Mouse (Mus musculus) frontal cortex, postnatal 10 days (tissue): Measurements from ENCODE around the gene Slc4a2.

Experiments
- DNase-seq, 2 experiments: peaks; one replicate each; pipeline ENCODE4 v3.0.0; 2022; ENCODE audit warnings: low spot score in 2 of 2, mixed read lengths in 1 of 2

Gene Slc4a2

DNA sequence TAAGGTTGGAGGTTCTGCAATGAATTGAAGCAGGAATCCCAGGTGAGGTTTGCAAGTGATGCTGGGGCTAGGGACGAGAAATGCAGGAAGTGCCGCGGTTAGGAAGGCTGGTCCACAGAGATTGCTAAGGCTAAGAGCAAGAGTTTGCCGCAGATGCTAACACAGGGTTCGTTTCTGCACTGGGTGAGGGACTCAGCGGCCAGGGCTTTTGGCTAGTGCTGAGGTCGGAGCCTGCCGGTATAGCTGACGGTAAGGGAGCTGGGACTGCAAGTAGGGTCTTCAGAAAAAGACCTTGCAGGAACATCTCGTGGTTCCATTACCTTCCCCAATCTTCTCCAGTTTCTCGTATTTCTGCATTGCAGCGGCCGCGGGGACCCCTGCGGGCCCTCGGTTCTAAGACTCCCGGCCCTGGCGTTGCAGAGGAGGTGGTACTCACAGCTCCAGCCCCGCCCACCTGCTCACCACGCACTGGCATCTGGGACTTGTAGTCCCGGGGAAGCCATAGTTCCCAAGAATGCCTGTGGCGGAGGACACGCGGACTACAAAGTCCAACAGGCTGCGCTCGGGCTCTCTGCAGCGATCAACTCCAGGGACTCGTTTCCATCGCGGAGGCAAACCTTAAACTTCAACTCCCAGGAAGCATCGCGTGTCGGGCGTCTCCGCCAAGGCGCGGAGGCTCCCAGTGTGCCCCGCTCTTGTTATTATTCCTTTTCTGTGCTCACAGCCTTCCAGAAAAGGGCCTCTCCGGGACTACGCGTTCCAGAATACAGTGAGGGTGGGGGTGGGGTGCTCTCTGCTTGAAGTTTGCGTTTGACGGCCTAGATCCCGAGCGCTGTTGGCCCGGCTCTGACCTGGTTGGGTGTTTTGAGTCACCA lies at the start of gene Slc4a2, which contains the start of gene Cdk5:
Gene Slc4a2 (plus strand): TSS at position 709 of the 875 bp plus-strand sequence.
Gene Cdk5 (minus strand): TSS at position 402 of the 875 bp plus-strand sequence.
- DNase-seq: peak; percentile 98 to 99

DNA sequence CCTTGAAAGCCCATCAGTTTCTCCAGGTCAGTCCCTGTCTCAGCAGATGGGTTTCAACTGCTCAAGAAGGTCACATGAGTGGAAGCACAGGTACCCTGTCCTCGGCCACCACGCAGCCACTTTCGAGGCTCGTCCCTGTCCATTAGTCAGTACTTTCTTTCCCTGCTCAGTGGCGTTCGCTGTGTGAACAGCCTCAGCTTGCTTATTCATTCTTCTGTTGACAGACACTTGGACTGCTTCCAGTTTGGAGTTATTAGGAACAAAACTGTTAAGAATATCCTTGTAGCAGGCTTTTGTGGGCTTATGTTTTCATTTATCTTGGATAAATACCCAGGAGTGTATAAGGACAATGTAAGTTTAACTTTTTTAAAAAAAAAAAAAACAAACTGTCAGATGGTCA lies 49.4 kb upstream of the Slc4a2 start:
- DNase-seq: no peak

DNA sequence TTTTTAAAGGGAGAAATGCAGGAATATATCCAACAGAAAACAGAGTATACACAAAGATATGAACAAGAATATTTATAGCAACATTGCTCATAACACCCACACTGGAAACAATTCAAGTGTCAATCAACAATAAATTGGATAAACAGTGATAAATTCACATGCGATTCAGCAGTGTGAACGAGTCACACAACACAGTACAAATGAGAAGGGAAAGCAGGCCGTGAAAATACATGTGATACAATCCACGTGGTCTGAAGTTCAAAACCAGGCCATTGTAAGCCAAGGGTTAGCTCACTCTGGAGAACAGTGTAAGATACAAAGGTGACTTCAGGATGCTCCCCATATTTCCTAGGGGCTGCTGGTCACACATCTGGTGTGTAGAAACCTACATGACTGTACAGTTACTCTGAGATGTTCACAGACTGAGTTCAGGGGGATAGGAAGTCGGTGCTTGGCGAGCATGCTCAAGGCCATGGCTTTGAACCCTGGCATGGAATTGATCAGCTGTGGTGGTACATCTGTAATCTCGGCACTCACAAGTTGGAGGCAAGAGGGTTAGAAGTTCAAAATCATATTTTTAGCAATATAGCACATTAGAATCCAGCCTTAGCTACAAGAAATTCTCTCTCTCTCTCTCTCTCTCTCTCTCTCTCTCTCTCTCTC lies 48.8 kb upstream of the Slc4a2 start:
- DNase-seq: no peak

DNA sequence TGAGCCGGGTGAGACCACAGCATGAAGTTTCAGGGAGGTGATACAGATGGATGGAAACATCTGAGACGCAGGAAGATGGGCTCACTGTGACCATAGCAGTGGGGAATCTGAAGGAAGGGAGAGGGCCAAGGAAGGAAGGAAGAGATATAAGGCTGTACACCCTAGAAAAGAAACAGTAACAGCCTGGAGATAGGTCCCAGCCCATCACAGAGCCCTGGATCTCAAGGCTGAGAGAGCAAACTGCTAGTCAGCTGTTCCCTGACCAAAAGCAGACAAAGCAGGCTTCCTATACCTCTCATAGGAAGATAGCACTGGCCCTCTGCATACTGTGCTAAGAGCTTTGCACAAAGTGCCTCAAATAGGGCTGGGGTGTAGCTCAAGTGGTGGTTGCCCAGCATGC lies 44.9 kb upstream of the Slc4a2 start:
- DNase-seq: no peak

DNA sequence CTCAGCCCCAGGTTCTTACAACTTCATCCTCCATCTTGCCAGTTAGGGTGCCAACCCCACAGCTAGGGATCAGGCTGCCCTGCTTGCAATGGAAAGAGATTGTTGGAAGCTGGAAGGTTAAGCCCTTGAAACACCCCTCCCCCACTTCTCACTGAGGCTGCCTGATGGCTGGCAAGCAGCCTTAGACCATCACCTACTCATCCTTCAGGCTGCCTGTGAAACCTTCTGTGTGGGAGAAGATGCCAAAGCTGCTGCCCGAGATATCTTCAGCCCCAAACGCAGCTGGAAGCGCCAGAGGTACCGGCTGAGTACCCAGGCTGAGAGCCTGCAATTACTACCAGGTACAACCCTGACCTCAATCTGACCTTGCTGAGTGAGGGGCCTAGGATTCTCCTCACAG lies 44.1 kb upstream of the Slc4a2 start:
- no peak for DNase-seq

DNA sequence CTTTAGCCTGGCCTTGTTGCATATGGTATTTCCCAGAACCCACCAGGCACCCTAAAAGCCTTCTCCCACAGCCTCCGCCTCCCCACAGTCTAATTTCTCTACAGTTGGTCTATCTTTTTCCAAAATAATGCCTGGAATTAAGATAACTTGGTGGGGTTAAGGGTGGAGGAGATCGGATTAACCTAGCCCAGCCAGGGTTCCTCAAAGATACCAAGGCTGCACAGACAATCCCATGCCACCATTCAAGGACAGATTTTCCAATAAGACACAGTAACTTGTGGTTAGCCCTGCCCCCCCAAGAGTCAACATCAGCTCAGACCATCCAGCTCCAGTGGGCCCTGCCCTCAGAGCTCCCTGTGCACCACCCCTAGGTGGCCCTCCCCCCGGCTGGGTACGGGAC lies 43.1 kb upstream of the Slc4a2 start:
- no peak for DNase-seq

DNA sequence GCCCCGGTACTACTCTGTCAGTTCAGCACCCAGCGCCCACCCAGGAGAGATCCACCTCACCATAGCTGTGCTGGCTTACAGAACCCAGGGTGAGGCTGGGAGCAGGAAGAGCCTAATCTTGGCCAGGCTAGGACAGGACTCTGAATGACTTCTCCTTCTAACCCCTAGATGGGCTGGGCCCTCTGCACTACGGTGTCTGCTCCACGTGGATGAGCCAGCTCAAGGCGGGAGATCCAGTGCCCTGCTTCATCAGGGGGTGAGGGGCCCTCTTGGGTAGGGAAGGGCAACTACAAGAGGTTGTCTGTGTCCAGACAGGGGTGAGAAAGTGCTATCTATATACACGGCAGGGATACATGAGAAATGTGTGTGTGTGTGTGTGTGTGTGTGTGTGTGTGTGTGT lies 42.2 kb upstream of the Slc4a2 start:
- DNase-seq: no peak

DNA sequence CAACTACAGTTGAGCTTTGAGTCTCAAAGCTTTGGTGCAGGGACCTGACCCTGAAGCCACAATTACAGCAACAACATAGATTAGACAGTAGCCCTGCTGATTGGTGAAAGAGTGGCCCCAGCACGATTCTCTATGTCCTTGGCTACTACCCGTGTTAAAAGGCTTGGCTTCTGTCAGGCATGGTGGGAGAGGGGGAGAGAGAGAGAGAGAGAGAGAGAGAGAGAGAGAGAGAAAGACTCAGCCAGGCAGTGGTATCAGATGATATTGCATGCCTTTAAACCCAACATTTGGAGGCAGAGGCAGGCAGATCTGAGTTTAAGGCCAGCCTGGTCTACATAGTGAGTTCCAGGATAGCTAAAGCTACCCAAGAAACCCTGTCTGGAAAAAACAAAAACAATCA lies 41.6 kb upstream of the Slc4a2 start:
- no peak for DNase-seq

DNA sequence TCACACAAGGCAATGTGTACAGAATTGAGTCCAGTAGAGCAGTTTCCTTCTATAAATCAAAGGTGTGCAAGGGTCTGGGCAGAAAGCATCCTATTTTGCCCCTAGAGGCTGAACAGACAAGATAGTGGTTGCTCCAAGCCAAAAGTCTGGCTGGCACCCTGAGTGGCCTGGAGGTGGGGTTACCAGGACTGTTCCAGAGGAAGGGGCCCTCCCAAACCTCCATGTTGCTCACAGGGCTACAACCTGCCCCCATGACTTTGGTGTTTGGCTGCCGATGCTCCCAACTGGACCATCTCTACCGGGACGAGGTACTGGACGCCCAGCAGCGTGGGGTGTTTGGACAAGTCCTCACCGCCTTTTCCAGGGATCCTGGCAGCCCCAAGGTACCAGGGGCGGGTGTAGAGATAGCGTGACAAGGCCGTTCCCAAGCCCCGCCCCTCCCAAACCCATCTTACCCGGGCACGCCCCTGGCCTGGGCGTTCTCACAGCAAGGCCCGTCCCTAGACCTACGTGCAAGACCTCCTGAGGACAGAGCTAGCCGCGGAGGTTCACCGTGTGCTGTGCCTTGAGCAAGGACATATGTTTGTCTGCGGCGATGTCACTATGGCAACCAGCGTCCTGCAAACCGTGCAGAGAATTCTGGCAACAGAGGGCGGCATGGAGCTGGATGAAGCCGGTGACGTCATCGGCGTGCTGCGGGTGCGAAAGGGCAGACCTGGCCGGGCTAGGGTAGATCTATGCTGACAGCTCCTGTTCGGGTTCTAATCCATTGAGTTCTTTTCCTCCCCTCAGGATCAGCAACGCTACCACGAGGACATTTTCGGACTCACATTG lies 40.4 kb upstream of the Slc4a2 start:
- DNase-seq: peak; percentile 83 to 90

DNA sequence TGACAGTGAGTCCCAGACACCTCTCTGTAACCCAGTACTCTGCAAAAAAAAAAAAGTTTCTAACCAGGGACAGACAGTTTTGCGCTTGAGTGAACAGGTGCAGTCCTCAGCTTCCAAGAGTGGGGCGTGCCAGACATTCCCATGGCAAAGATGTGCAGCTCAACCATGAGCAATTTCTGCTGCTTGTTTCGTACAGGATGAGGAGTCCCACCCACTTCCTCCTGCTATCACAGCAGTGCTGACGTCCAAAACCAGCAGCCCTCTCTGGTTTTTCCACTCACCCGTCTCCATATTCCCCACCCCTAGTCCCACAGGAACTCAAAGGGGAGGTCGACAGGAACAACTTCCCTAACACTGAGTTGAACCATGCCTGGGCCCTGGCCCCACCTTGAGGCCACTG lies 39.2 kb upstream of the Slc4a2 start:
- no peak for DNase-seq

DNA sequence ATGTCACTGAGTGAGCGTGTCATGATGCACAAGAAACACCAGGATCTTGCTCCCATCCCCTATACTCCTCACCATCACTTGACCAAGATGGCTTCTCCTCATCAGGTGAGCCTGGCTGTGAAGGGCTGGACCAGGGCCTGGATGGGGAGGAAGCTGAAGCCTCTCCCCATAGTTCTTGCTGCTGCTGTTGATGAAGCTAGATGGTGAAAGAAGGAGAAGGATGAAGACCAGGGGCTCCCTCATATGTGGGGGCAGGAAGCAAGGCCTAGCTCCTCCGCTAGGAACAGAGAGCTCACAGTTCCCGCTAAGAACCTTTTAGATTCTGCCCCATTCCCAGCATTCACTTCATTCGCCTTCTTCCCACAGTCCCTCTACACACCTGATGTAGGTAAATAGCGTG lies 38.3 kb upstream of the Slc4a2 start:
- no peak for DNase-seq

DNA sequence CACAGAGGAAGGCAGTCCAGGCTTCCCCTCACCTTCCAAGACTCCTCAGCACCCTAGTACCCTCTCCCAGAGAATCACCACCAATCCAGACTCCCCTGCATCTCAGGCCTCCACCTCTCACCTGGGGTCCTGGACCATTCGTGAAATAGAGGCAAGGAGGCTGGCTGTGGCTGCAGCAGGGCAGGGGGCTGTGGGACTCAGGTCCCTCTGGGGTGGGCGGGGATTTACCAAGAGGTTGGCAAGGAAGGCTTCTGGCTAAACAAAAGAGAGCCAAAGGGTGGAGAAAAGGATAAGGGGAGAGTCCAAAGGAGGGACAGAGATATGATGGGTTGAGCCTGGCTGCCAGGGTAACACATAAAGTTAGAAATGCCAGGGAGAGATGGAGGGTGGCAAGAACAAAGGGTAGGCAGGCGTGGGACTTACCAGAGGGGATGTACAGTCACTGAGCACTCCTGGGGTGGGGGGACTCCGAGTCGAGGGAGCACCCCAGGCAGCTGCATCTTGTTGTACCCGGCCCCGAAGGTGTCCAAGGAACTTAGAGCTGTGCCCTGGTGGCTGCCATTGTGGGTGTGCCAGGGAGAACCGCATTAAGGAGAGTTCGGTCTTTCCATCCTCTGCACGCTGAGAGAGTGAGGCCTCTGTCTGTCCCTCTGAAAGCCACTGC lies 37.6 kb upstream of the Slc4a2 start:
- DNase-seq: no peak

DNA sequence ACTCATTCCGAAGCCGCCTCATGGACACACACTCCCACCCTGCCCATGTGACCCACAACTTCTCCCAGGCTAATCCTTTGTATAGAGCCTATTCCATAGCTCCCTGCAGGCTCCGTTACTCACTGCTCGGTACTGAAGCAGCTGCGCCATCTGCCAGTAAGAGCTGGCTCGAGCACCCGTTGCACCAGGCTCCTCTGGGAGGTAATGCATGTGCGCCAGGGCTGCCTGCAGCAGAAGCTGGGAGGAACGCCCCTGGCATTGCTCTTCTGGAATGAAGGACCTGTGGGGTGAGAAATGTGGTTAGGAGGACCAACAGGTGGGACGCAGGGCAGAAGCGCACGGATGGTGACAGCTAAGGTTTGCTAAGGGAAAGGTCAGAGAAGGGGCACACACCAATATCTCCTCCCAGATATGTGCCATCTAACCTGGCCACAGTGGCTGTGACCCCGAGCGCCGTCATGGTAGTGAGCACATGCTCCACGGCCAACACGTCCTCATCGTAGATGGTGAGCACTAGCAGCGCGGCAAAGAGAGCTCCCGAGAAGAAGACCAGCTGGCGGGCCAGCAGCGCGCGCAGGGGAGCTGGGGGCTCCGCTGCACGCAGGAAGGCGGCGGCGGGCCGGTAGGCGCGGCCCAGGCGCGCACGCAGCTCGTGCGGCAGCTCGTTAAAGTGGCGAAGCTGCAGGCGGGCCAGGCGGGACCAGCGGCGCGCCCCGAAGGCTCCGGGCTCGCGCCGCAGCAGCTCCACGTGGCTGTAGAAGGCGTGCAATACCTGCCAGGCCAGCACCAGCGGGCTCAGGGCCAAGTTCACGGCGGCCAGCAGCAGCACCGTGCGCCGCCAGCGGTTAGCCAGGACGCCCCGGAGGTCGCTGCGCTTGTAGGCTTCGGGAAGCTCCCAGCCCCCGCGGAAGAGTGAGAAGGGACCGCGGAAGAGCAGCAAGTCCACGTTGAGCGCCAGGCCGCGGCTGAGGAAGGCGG lies 36.1 kb upstream of the Slc4a2 start:
- peak in 1 of 2 experiments; percentile 69 for DNase-seq

DNA sequence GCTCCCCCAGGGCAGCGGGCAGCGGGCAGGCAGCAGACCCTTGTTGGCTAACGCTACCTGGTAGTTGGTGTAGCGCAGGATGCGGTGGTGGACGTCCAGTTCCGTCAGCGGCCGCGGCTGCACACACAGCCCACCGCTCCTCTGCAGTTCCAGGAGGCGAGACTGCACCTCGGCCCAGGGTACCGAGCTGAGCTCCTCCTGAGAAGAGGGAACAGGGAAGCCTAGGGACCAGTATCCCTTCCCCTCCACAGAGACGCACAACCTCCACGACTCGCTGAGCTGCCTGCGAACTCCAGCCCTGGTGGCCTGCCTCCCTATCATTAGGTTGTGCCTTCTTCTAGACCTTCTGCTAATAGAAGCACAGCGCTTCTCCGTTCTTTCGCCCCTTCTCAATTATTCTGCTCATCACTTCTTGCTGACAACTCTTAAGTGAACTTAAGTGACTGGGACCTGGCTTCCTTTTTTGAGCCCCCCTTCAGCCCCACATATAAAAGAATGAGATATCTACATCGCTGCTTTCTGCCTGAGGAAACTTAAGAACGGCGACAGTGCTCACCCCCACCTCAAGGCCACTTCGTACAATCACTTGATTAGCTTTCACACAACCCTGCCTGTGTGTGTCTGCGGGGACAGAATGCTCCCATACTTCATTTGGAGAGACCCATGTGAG lies 35.3 kb upstream of the Slc4a2 start:
- no peak for DNase-seq

DNA sequence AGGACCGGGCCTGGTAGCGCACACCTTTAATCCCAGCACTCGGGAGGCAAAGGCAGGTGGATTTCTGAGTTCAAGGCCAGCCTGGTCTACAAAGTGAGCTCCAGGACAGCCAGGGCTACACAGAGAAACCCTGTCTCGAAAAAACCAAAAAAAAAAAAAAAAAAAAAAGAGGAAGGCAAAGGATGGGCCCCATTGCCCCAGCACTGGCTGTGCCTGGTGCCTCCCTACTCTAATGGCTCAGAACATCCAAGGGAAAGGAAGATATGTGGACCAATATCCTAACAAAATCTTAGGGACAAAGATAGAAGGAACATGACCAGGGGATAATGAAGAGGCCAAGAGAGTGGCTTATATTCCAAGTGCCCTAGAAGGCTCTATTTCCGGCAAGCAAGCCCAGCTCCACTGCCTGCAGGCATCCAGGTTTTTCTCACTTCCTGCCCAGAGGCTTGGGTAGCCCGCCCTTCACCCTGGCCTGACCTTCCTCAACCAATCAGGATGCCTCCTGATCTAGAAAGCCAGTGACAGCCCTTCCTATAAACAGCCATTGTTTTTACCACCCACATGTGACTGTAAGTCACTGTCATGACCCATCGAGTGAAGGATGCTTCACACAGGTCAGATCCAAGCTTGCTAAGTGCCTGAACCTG lies 34.5 kb upstream of the Slc4a2 start:
- no peak for DNase-seq

DNA sequence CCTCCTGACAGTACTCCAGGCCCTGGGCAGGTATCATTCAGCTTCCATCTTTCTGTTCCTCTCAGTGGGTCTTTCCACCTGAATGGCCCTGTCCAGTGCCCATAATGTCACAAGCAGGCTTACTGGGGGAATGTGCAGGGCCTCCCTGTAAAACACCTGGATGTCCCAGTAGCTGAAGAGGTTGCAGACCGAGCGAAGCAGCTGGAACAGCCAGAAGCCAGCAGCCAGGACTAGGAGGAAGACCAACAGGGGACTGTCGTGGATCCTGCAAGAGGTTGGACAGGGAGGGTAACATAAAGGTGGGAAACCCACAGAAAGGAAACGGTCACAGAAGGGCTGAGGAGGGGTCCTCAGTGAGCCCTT lies 34.0 kb upstream of the Slc4a2 start:
- DNase-seq: no peak

DNA sequence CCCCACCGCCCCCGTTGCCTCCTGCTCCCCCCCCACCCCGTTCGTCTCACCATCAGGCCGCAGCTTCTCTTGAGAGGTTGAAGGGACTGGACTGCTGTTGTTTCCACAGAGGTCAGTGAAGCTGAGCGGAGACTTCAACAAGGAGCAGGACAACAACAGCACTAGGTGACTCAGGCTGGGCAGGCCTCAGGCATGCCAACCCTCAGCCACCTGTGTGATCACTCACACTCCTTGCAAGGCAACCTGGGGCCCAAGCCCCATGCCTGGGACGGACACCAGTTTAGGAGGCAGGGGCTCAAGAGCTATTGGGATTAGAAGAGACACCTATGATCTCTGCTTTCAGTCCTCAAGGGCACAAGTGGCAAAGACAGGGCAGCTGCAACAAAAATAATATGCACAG lies 31.8 kb upstream of the Slc4a2 start, which contains the start of gene Atg9b:
Gene Atg9b (minus strand): TSS at position 280 of the 400 bp plus-strand sequence.
- DNase-seq: no peak

DNA sequence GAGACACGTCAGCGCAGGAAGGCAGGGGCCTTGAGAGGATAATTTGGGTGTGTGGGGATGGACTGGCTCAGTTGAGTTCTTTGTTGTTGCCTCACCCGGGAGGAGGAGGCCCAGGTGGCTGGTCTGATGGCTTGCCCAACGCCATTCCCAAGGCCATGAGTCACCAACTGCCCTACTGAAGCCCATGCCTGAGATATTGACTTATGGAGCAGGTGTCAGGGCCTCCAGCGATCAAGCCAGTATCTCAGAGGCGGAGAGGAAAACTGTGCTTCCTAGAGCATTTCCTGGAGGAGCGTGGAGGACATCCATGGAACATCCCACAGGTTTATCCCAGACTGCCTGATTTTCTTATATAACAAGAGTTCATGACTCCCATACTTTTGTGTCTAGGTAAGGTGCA lies 30.9 kb upstream of the Slc4a2 start:
- DNase-seq: no peak

DNA sequence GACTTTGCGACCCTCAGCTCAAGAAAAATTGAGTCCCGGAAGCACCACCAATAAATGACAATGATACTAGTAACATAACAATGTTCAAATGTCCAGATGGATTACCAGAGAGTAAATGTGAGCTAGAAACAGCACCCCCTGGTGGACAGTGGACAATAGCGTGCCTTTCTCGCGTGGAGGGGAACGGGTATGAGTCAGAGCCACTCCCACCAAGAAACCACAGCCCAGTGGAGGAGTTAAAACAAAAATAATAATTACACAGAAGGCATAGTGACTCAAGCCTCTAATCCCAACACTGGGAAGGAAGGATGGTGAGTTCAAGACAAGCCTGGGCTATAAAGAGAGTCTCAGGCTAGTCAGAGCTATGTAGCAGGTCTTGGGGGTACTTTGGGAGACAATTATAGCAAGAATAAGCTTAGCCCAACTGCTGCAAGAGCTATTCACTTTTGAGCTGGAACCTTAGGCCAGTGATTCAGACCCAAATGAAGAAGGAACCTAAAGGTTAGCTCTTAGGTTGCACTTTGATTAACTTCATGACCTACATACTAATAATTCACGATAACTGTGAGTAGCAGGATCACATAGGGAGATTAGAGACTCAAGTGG lies 30.1 kb upstream of the Slc4a2 start, which contains the start of gene Abcb8:
Gene Abcb8 (plus strand): TSS at position 272 of the 606 bp plus-strand sequence.
- DNase-seq: peak; percentile 69 to 74
